Mouse (Mus musculus): Measurements from ENCODE around the gene Hmgcs2. TPM values are rescaled to one million over a fixed set of nuclear protein-coding genes. Genes with fewer than 3 reads are reported as not detected.

The Hmgcs2 gene
- polyA plus RNA-seq, 1 experiment = not detected

- Histone ChIP-seq H3K4me3 (ENCODE audit: insufficient read depth, low read length) (no peak overlapping the region), H3K27ac (ENCODE audit: insufficient read depth, low read length) (no peak overlapping the region), H3K4me1 (ENCODE audit: control insufficient read depth, insufficient read depth, low read length) (peaks cover 13% of the 10 kb centered on the region; the same call in 1 of the 2 replicates)
- TF ChIP-seq POLR2A (IDR thresholded peaks at IDR 0.05; ENCODE audit: low read depth, low read length) = no peak
- no peak for TF ChIP-seq CTCF (IDR thresholded peaks at IDR 0.05; ENCODE audit: borderline replicate concordance, insufficient read depth, low read length)
Measured at GRCm38 (mm10) chr3:98334010-98334409, 53.8 kb downstream of the Hmgcs2 start.

GRCm38 (mm10) chr3:98335331-98335730 is 55.1 kb downstream of the Hmgcs2 start:
- H3K4me1 ChIP-seq (ENCODE audit: control insufficient read depth, insufficient read depth, low read length) = peaks cover 13% of the 10 kb centered on the region; the same call in 1 of the 2 replicates
- TF ChIP-seq CTCF (IDR thresholded peaks at IDR 0.05; ENCODE audit: borderline replicate concordance, insufficient read depth, low read length) = no peak
- TF ChIP-seq POLR2A (IDR thresholded peaks at IDR 0.05; ENCODE audit: low read depth, low read length) = no peak
- no peak overlapping the region for H3K4me3 ChIP-seq (ENCODE audit: insufficient read depth, low read length)
- no peak overlapping the region for H3K27ac ChIP-seq (ENCODE audit: insufficient read depth, low read length)

- no peak overlapping the region for H3K27ac ChIP-seq (ENCODE audit: insufficient read depth, low read length)
- no peak overlapping the region for H3K4me3 ChIP-seq (ENCODE audit: insufficient read depth, low read length)
- TF ChIP-seq POLR2A (IDR thresholded peaks at IDR 0.05; ENCODE audit: low read depth, low read length) (no peak), CTCF (IDR thresholded peaks at IDR 0.05; ENCODE audit: borderline replicate concordance, insufficient read depth, low read length) (no peak)
- H3K4me1 ChIP-seq (ENCODE audit: control insufficient read depth, insufficient read depth, low read length) = peaks cover 13% of the 10 kb centered on the region; the same call in 1 of the 2 replicates
Measured at GRCm38 (mm10) chr3:98335886-98336285, 55.7 kb downstream of the Hmgcs2 start.

GRCm38 (mm10) chr3:98336661-98337654 is 56.7 kb downstream of the Hmgcs2 start:
- TF ChIP-seq POLR2A (IDR thresholded peaks at IDR 0.05; ENCODE audit: low read depth, low read length) = no peak
- no peak for TF ChIP-seq CTCF (IDR thresholded peaks at IDR 0.05; ENCODE audit: borderline replicate concordance, insufficient read depth, low read length)
- peak overlapping the region; percentile 94; the same call in 1 of the 2 replicates for H3K4me3 ChIP-seq (ENCODE audit: insufficient read depth, low read length)
- peaks cover 13% of the 10 kb centered on the region; the same call in 1 of the 2 replicates for H3K4me1 ChIP-seq (ENCODE audit: control insufficient read depth, insufficient read depth, low read length)
- H3K27ac ChIP-seq (ENCODE audit: insufficient read depth, low read length) = no peak overlapping the region

- Histone ChIP-seq H3K4me3 (ENCODE audit: insufficient read depth, low read length) (peak overlapping the region; percentile 94), H3K4me1 (ENCODE audit: control insufficient read depth, insufficient read depth, low read length) (peaks cover 13% of the 10 kb centered on the region; the same call in 1 of the 2 replicates), H3K27ac (ENCODE audit: insufficient read depth, low read length) (peak overlapping the region; percentile 84)
- TF ChIP-seq POLR2A (IDR thresholded peaks at IDR 0.05; ENCODE audit: low read depth, low read length) (no peak; the same call in 1 of the 2 replicates), CTCF (IDR thresholded peaks at IDR 0.05; ENCODE audit: borderline replicate concordance, insufficient read depth, low read length) (no peak)
Measured at GRCm38 (mm10) chr3:98338584-98339041, 58.4 kb downstream of the Hmgcs2 start.

GRCm38 (mm10) chr3:98339097-98339705 is 59.0 kb downstream of the Hmgcs2 start:
- peak overlapping the region; percentile 94 for H3K4me3 ChIP-seq (ENCODE audit: insufficient read depth, low read length)
- peaks cover 13% of the 10 kb centered on the region; the same call in 1 of the 2 replicates for H3K4me1 ChIP-seq (ENCODE audit: control insufficient read depth, insufficient read depth, low read length)
- peak overlapping the region; percentile 85 for H3K27ac ChIP-seq (ENCODE audit: insufficient read depth, low read length)
- 0 out of 2 replicates have a peak, but pooled peaks have one; percentile 37 for TF ChIP-seq POLR2A (IDR thresholded peaks at IDR 0.05; ENCODE audit: low read depth, low read length)
- TF ChIP-seq CTCF (IDR thresholded peaks at IDR 0.05; ENCODE audit: borderline replicate concordance, insufficient read depth, low read length) = no peak

GRCm38 (mm10) chr3:98339706-98340109 is 59.5 kb downstream of the Hmgcs2 start, which contains the start of gene Phgdh:
TSS of gene Phgdh (minus strand) at chr3:98339990.
- Histone ChIP-seq H3K27ac (ENCODE audit: insufficient read depth, low read length) (peak within 1 kb of the TSS; percentile 85), H3K4me3 (ENCODE audit: insufficient read depth, low read length) (peak within 1 kb of the TSS; percentile 94), H3K4me1 (ENCODE audit: control insufficient read depth, insufficient read depth, low read length) (peaks cover 13% of the 10 kb centered on the region; the same call in 1 of the 2 replicates)
- peak; percentile 64; the same call in 1 of the 2 replicates for TF ChIP-seq POLR2A (IDR thresholded peaks at IDR 0.05; ENCODE audit: low read depth, low read length)

- H3K4me3 ChIP-seq (ENCODE audit: insufficient read depth, low read length) = no peak overlapping the region
- TF ChIP-seq POLR2A (IDR thresholded peaks at IDR 0.05; ENCODE audit: low read depth, low read length) (no peak), CTCF (IDR thresholded peaks at IDR 0.05; ENCODE audit: borderline replicate concordance, insufficient read depth, low read length) (no peak)
- H3K4me1 ChIP-seq (ENCODE audit: control insufficient read depth, insufficient read depth, low read length) = peaks cover 9% of the 10 kb centered on the region; the same call in 1 of the 2 replicates
- no peak overlapping the region for H3K27ac ChIP-seq (ENCODE audit: insufficient read depth, low read length)
Measured at GRCm38 (mm10) chr3:98340818-98341594, 60.8 kb downstream of the Hmgcs2 start.

- Histone ChIP-seq H3K27ac (ENCODE audit: insufficient read depth, low read length) (no peak overlapping the region), H3K4me3 (ENCODE audit: insufficient read depth, low read length) (no peak overlapping the region), H3K4me1 (ENCODE audit: control insufficient read depth, insufficient read depth, low read length) (no peaks in the 10 kb centered on the region)
- TF ChIP-seq CTCF (IDR thresholded peaks at IDR 0.05; ENCODE audit: borderline replicate concordance, insufficient read depth, low read length) (no peak), POLR2A (IDR thresholded peaks at IDR 0.05; ENCODE audit: low read depth, low read length) (no peak)
Measured at GRCm38 (mm10) chr3:98343235-98343634, 63.0 kb downstream of the Hmgcs2 start.
